Mouse (Mus musculus) liver, embryonic 11.5 days (tissue): ENCODE data around the gene Vmn1r197. TPM values are rescaled to one million over a fixed set of nuclear protein-coding genes. Genes with fewer than 3 reads are reported as not detected.
"Not testable (repeated sequence)": the region's sequence is repeated elsewhere in the genome, so short reads cannot be mapped to it uniquely, and the experiment has no call there.

Experiments used
- ATAC-seq: fragments of 200-750 bp; cut with Nextera tagmentation; replicated peaks from 2 replicates; pipeline ENCODE4 v1.8.0; 2017; ENCODE audit warnings: moderate number of reproducible peaks, mild to moderate bottlenecking, moderate TSS enrichment, moderate library complexity; ENCODE audit not compliant: low FRiP score
- DNase-seq: peaks from one replicate; pipeline ENCODE4 v3.0.0-alpha.2; 2017; ENCODE audit warnings: low spot score
- H3K27ac ChIP-seq: fragments of 300-500 bp; sonication (generic); 2 replicates; pipeline ENCODE4 v1.5.1; 2014; ENCODE audit warnings: mild to moderate bottlenecking, low read depth, low read length, control low read depth
- H3K27me3 ChIP-seq: fragments of 300-500 bp; sonication (generic); replicated peaks from 2 replicates; pipeline ENCODE4 v1.6.1; 2014; ENCODE audit warnings: low read length, mixed read lengths; ENCODE audit not compliant: control insufficient read depth, insufficient read depth
- H3K36me3 ChIP-seq: fragments of 300-500 bp; sonication (generic); 2 replicates; pipeline ENCODE4 v1.6.1; 2014; ENCODE audit warnings: mild to moderate bottlenecking, low read length, moderate library complexity, mixed read lengths; ENCODE audit not compliant: control insufficient read depth, insufficient read depth
- H3K4me1 ChIP-seq: fragments of 300-500 bp; sonication (generic); replicated peaks from 2 replicates; pipeline ENCODE4 v1.6.1; 2014; ENCODE audit warnings: low read length, mixed read lengths; ENCODE audit not compliant: control insufficient read depth, insufficient read depth
- H3K4me2 ChIP-seq: fragments of 300-500 bp; sonication (generic); 2 replicates; pipeline ENCODE4 v1.6.1; 2014; ENCODE audit warnings: mild to moderate bottlenecking, control low read depth, moderate library complexity
- H3K4me3 ChIP-seq: fragments of 300-500 bp; sonication (generic); 2 replicates; pipeline ENCODE4 v1.5.1; 2014; ENCODE audit warnings: low read depth, low read length, control low read depth
- H3K9ac ChIP-seq: fragments of 300-500 bp; sonication (generic); 2 replicates; pipeline ENCODE4 v1.6.1; 2014; ENCODE audit warnings: low read depth, low read length, control low read depth
- H3K9me3 ChIP-seq: fragments of 300-500 bp; sonication (generic); 2 replicates; pipeline ENCODE4 v1.6.1; 2016; ENCODE audit warnings: low read length, inconsistent platforms, mixed read lengths; ENCODE audit not compliant: control insufficient read depth
- WGBS: fragments of 180-500 bp; shearing (Covaris S2); extraction: QIAGEN DNeasy Blood & Tissue Kit; methylation state at CpG from one replicate; pipeline ENCODE4 v1.1.7; 2014; 5-methylcytosine and 5-hydroxymethylcytosine counted together
- polyA plus RNA-seq: library from polyadenylated mRNA; unstranded; fragments of >200 nt; fragmentation: Nextera tagmentation; extraction: Ambion mirVana; gene quantifications from 2 replicates; pipeline ENCODE4 v1.2.1, GENCODE M21; 2014

The Vmn1r197 gene
- polyA plus RNA-seq, 1 experiment from 2014 or later, result not detected

GRCm38 (mm10) chr13:22350064-22350463 lies 25.7 kb downstream of the Vmn1r197 start, which contains the start of gene Vmn1r198:
Gene Vmn1r198 (plus strand): TSS chr13:22350364.
- H3K9ac ChIP-seq, result no peak within 1 kb of the TSS
- H3K27me3 ChIP-seq, result no peaks in the 10 kb centered on the region
- DNase-seq, result no peak
- WGBS, result 26% methylated on average over 1 of the region's 1 CpGs
- H3K4me2 ChIP-seq, result no peak within 1 kb of the TSS
- no peaks in the 10 kb centered on the region for H3K36me3 ChIP-seq
- no peak within 1 kb of the TSS for H3K4me3 ChIP-seq
- no peak within 1 kb of the TSS for H3K27ac ChIP-seq
- ATAC-seq, result no peak
- no peaks in the 10 kb centered on the region for H3K4me1 ChIP-seq
- no peaks in the 10 kb centered on the region for H3K9me3 ChIP-seq

- DNase-seq, result no peak
- WGBS, result 74% methylated on average over 1 of the region's 1 CpGs
- no peaks in the 10 kb centered on the region for H3K4me1 ChIP-seq
- no peak overlapping the region for H3K27ac ChIP-seq
- no peaks in the 10 kb centered on the region for H3K36me3 ChIP-seq
- no peaks in the 10 kb centered on the region for H3K9me3 ChIP-seq
- no peak overlapping the region for H3K9ac ChIP-seq
- ATAC-seq, result no peak
- no peak overlapping the region for H3K4me2 ChIP-seq
- H3K4me3 ChIP-seq, result no peak overlapping the region
- H3K27me3 ChIP-seq, result no peaks in the 10 kb centered on the region
Observed at GRCm38 (mm10) chr13:22350813-22351212, 26.4 kb downstream of the Vmn1r197 start.

GRCm38 (mm10) chr13:22379518-22379917 lies 55.1 kb downstream of the Vmn1r197 start, which contains the start of gene Vmn1r199:
Gene Vmn1r199 (plus strand): TSS chr13:22379818.
- Histone ChIP-seq H3K27me3 (no peaks in the 10 kb centered on the region), H3K9ac (no peak within 1 kb of the TSS), H3K27ac (no peak within 1 kb of the TSS), H3K4me1 (no peaks in the 10 kb centered on the region), H3K4me3 (no peak within 1 kb of the TSS), H3K9me3 (no peaks in the 10 kb centered on the region), H3K4me2 (no peak within 1 kb of the TSS), H3K36me3 (no peaks in the 10 kb centered on the region)
- no peak for DNase-seq
- ATAC-seq, result no peak
- WGBS, result 71% methylated on average over 2 of the region's 2 CpGs

GRCm38 (mm10) chr13:22381128-22381527 lies 56.7 kb downstream of the Vmn1r197 start:
- H3K36me3 ChIP-seq, H3K4me3 ChIP-seq, H3K4me2 ChIP-seq, DNase-seq, H3K9me3 ChIP-seq, H3K4me1 ChIP-seq, H3K27me3 ChIP-seq, ATAC-seq, H3K9ac ChIP-seq, H3K27ac ChIP-seq: not testable (repeated sequence)
- 64% methylated on average over 3 of the region's 3 CpGs for WGBS

Other genes starting within 250 kb of the Vmn1r197 start
- gene Vmn1r188, start 240.1 kb upstream of the Vmn1r197 start, polyA plus RNA-seq, result not detected in 2 replicates
- gene Vmn1r189, start 218.8 kb upstream of the Vmn1r197 start, polyA plus RNA-seq, result not detected in 2 replicates
- gene Vmn1r191, start 140.6 kb upstream of the Vmn1r197 start, polyA plus RNA-seq, result not detected in 2 replicates
- not detected in 2 replicates for gene Vmn1r192, start 133.4 kb upstream of the Vmn1r197 start, polyA plus RNA-seq
- not detected in 2 replicates for gene Vmn1r193, start 101.4 kb upstream of the Vmn1r197 start, polyA plus RNA-seq
- not detected in 2 replicates for gene Vmn1r194, start 80.4 kb upstream of the Vmn1r197 start, polyA plus RNA-seq
- gene Vmn1r195, start 54.1 kb upstream of the Vmn1r197 start, polyA plus RNA-seq, result not detected in 2 replicates
- gene Vmn1r196, start 34.7 kb upstream of the Vmn1r197 start, polyA plus RNA-seq, result not detected in 2 replicates
- not detected in 2 replicates for gene Vmn1r198, start 25.8 kb downstream of the Vmn1r197 start, polyA plus RNA-seq
- gene Vmn1r199, start 55.2 kb downstream of the Vmn1r197 start, polyA plus RNA-seq, result not detected in 2 replicates
- gene Vmn1r200, start 65.8 kb downstream of the Vmn1r197 start, polyA plus RNA-seq, result not detected in 2 replicates
- gene Vmn1r201, start 147.3 kb downstream of the Vmn1r197 start, polyA plus RNA-seq, result not detected in 2 replicates
- not detected in 2 replicates for gene Vmn1r202, start 180.8 kb downstream of the Vmn1r197 start, polyA plus RNA-seq
- gene Vmn1r203, start 193.5 kb downstream of the Vmn1r197 start, polyA plus RNA-seq, result not detected in 2 replicates
- not detected in 2 replicates for gene Vmn1r204, start 228.6 kb downstream of the Vmn1r197 start, polyA plus RNA-seq